Mouse (Mus musculus): Measurements from ENCODE around the gene Dlg2. TPM values are rescaled to one million over a fixed set of nuclear protein-coding genes. Genes with fewer than 3 reads are reported as not detected.

Dlg2 gene
- polyA plus RNA-seq, 1 experiment from 2014 or later = 27.1 TPM

- no peaks in the 10 kb centered on the region for H3K9me3 ChIP-seq (replicated peaks; ENCODE audit: control insufficient read depth, low read length, poor library complexity, severe bottlenecking)
- H3K27ac ChIP-seq (ENCODE audit: low read length) = no peak overlapping the region
- no peak; the same call in 1 of the 2 replicates for ATAC-seq
- no peaks in the 10 kb centered on the region for H3K4me1 ChIP-seq (ENCODE audit: control insufficient read depth, insufficient read depth, low read length)
- no peak overlapping the region for H3K9ac ChIP-seq (ENCODE audit: low read depth, low read length)
- no peak overlapping the region for H3K4me2 ChIP-seq (ENCODE audit: low read length)
- H3K36me3 ChIP-seq (ENCODE audit: control insufficient read depth, insufficient read depth, low read length) = no peaks in the 10 kb centered on the region
- WGBS = 32% methylated on average over 3 of the region's 3 CpGs
- H3K4me3 ChIP-seq (ENCODE audit: low read depth, low read length) = no peak overlapping the region
- no peaks in the 10 kb centered on the region for H3K27me3 ChIP-seq (ENCODE audit: control insufficient read depth, insufficient read depth, low read depth, low read length)
Measured at GRCm38 (mm10) chr7:92485881-92486710, 2009.6 kb downstream of the Dlg2 start.

- whole genome bisulfite sequencing = 94% methylated on average over 4 of the region's 4 CpGs
- no peak overlapping the region for H3K4me3 ChIP-seq (ENCODE audit: low read depth, low read length)
- ATAC-seq = no peak
Measured at GRCm38 (mm10) chr7:92486878-92487277, 2010.4 kb downstream of the Dlg2 start.

GRCm38 (mm10) chr7:92492262-92492661 lies 2015.8 kb downstream of the Dlg2 start:
- Histone ChIP-seq H3K36me3 (ENCODE audit: control insufficient read depth, insufficient read depth, low read length) (no peaks in the 10 kb centered on the region), H3K27me3 (ENCODE audit: control insufficient read depth, insufficient read depth, low read depth, low read length) (no peaks in the 10 kb centered on the region), H3K4me1 (ENCODE audit: control insufficient read depth, insufficient read depth, low read length) (no peaks in the 10 kb centered on the region), H3K4me2 (ENCODE audit: low read length) (no peak overlapping the region), H3K9me3 (replicated peaks; ENCODE audit: control insufficient read depth, low read length, poor library complexity, severe bottlenecking) (no peaks in the 10 kb centered on the region), H3K27ac (ENCODE audit: low read length) (no peak overlapping the region), H3K9ac (ENCODE audit: low read depth, low read length) (no peak overlapping the region), H3K4me3 (ENCODE audit: low read depth, low read length) (no peak overlapping the region)
- WGBS = 96% methylated on average over 1 of the region's 1 CpGs
- no peak for ATAC-seq

More at GRCm38 (mm10) chr7:92486878-92487277, 2010.4 kb downstream of the Dlg2 start:
- no peak overlapping the region for H3K4me2 ChIP-seq (ENCODE audit: low read length)
- no peaks in the 10 kb centered on the region for H3K9me3 ChIP-seq (replicated peaks; ENCODE audit: control insufficient read depth, low read length, poor library complexity, severe bottlenecking)
- H3K27ac ChIP-seq (ENCODE audit: low read length) = no peak overlapping the region
- no peak overlapping the region for H3K9ac ChIP-seq (ENCODE audit: low read depth, low read length)
- no peaks in the 10 kb centered on the region for H3K4me1 ChIP-seq (ENCODE audit: control insufficient read depth, insufficient read depth, low read length)
- no peaks in the 10 kb centered on the region for H3K36me3 ChIP-seq (ENCODE audit: control insufficient read depth, insufficient read depth, low read length)
- no peaks in the 10 kb centered on the region for H3K27me3 ChIP-seq (ENCODE audit: control insufficient read depth, insufficient read depth, low read depth, low read length)

- 96% methylated on average over 2 of the region's 2 CpGs for WGBS
Measured at GRCm38 (mm10) chr7:92493521-92493920, 2017.0 kb downstream of the Dlg2 start.

More at GRCm38 (mm10) chr7:92493521-92493920, 2017.0 kb downstream of the Dlg2 start:
- no peaks in the 10 kb centered on the region for H3K36me3 ChIP-seq (ENCODE audit: control insufficient read depth, insufficient read depth, low read length)
- H3K4me2 ChIP-seq (ENCODE audit: low read length) = no peak overlapping the region
- H3K27ac ChIP-seq (ENCODE audit: low read length) = no peak overlapping the region
- H3K9ac ChIP-seq (ENCODE audit: low read depth, low read length) = no peak overlapping the region
- no peaks in the 10 kb centered on the region for H3K27me3 ChIP-seq (ENCODE audit: control insufficient read depth, insufficient read depth, low read depth, low read length)
- H3K9me3 ChIP-seq (replicated peaks; ENCODE audit: control insufficient read depth, low read length, poor library complexity, severe bottlenecking) = no peaks in the 10 kb centered on the region
- H3K4me3 ChIP-seq (ENCODE audit: low read depth, low read length) = no peak overlapping the region
- no peak for ATAC-seq
- no peaks in the 10 kb centered on the region for H3K4me1 ChIP-seq (ENCODE audit: control insufficient read depth, insufficient read depth, low read length)

Other genes starting within 250 kb of the Dlg2 start
- not detected in 2 replicates for gene Ccdc83, start 210.9 kb upstream of the Dlg2 start, polyA plus RNA-seq (2015; fragmentation: Nextera tagmentation; extraction: Ambion mirVana)
- gene Sytl2, start 174.4 kb upstream of the Dlg2 start, polyA plus RNA-seq (2015; fragmentation: Nextera tagmentation; extraction: Ambion mirVana) = 8.4 and 8.7 TPM in 2 replicates
- gene Ccdc89, start 50.1 kb upstream of the Dlg2 start, polyA plus RNA-seq (2015; fragmentation: Nextera tagmentation; extraction: Ambion mirVana) = 2.1 and 2.4 TPM in 2 replicates
- 27.8 and 36.1 TPM in 2 replicates for gene Crebzf, start 33.9 kb upstream of the Dlg2 start, polyA plus RNA-seq (2015; fragmentation: Nextera tagmentation; extraction: Ambion mirVana)
- gene Tmem126a, start 19.4 kb upstream of the Dlg2 start, polyA plus RNA-seq (2015; fragmentation: Nextera tagmentation; extraction: Ambion mirVana) = 126 and 128 TPM in 2 replicates
- 46.0 and 47.9 TPM in 2 replicates for gene Tmem126b, start 671 bp upstream of the Dlg2 start, polyA plus RNA-seq (2015; fragmentation: Nextera tagmentation; extraction: Ambion mirVana)

All from midbrain, embryonic 16.5 days (tissue).